Mouse (Mus musculus): ENCODE measurements around the gene Btg1.
A peak's percentile ranks its signal among the peaks of the same experiment; 100 is the strongest.

Btg1 gene

DNA sequence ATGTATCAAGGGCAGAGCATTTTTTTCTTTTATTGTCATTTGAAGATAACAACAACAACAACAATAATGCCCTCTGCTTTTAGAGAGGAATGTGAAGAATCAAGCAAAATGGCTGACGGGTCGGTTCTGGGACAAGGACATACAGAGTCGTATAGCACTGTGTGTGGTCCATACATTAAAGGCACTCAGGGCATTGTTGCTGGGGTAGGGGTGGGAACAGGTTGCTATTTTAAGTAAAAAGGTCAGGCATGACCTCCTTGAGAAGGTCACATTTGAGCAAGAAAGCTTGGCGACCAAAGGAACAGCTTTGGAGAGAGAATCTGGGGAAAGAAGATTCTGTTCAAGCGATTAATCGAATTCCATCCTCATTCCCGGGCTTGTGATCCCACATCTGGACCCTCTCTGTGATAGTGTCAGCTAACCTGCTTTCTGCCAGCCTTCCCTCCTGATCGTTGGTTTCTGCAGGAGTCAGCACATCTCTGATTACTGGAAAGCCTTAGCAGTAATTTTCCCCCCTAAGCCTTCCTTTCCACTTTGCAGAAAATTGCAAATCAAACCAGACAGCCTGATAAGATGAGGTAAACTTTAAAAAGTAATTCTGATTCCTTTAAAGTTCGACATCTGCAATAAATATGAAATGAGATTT lies 14.4 kb downstream of the Btg1 start:
- DNase-seq (ENCODE audit: low spot score), result no peak

DNA sequence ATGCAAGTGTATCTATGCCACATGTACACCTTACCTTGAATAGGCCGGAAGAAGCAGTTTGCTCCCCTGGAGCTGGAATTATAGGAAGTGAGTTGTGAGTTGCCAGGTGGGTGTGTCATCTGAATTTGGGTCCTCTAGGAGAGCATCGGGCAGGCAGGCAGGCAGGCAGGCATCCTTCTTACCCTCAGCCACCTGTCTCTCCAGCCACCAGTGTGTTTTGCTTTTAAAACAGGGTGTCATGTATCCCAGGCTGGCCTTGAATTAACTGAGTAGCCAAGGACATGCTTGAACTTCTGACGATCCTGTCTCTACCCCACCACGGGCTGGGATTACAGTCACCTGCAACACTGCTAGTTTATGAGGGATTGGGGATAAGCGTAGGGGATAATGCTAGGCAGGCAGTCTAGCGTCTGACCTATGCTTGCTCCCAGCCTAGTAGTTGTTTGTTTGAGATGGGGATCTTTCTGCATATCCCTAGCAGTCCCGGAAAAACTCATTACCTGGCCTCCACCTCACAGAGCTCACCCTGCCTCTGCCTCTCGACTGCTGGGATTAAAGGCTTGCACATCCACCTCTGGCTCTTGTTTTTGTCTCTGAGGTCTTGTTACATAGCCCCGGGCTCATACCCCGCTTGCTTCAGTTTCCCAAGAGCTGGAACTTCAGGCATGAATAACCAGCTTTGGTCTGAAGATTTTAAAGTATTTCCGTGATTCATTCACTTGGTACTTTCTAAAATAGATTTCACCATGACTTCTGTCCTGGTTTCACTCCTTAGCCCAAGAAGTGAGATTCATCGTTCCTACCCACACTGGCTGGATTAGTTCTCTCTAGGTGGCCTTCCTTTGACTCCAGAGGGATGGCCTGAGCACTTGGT lies 15.7 kb downstream of the Btg1 start:
- DNase-seq (ENCODE audit: low spot score), result peak; percentile 58

GRCm38 (mm10) chr10:96633145-96633516 lies 16.3 kb downstream of the Btg1 start:
- no peak for DNase-seq (ENCODE audit: low spot score)

DNA sequence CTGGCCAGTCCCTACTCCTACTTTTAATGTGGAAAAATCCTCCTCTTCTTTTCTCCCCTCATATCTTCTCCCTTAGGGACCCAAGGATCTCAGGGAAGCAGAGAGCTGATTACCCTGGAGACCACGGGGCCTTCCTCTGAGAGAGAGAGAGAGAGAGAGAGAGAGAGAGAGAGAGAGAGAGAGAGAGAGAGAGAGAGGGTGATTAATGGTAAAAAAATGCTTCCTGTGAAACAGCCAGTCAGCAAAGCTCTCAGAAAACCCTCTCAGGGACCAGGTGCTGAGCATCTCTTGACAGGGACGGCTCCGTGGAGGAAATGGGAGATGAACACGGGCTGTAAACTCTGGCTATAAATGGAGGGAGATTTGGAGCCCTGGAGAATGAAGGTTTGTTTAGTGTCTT lies 18.7 kb downstream of the Btg1 start:
- DNase-seq (ENCODE audit: low spot score), result no peak

DNA sequence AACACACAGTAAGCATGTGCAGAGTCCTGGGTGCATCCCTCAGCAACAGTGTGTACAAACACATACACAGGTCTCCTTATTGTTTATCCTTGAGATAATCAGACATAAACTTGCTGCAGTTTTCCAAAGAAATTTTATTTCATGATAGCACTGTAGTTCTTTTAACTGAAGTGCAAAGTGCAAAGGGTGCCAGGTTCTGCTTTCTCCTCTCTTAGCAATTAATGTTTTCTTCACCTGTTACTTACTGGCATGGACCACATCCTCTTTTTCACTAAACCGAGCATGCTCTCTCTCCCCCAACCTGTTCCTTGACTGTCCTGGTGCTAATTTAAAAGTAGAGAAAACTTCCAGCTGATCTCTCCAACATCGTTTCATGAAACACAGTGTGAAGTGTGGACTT lies 21.7 kb downstream of the Btg1 start:
- DNase-seq (ENCODE audit: low spot score), result no peak

DNA sequence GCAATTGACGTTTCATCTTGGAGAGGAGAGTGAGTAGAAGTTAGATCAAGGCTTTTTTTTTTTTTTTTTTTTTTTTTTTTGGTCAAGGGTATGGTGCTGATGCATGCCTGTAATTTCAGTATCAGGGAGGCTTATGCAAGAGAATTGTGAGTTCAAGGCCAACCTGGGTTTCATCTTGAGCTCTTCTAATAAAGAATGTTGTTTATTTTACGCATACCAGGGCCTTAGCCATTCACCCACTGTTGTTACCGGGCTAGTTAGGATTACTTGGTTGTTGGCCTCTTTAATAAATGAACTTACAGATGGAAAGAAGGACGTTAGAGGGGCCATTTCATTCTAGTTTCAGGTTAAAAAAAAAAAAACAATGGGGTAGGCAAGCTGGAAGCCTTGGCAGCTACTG lies 25.2 kb downstream of the Btg1 start:
- no peak for DNase-seq (ENCODE audit: low spot score)

- peak; percentile 55 for DNase-seq (ENCODE audit: low spot score)
These were observed 25.9 kb downstream of the Btg1 start for GRCm38 (mm10) chr10:96642751-96643150.

GRCm38 (mm10) chr10:96645183-96645582 lies 28.4 kb downstream of the Btg1 start:
- DNase-seq (ENCODE audit: low spot score), result no peak

- peak; percentile 29 for DNase-seq (ENCODE audit: low spot score)
These were observed 29.4 kb downstream of the Btg1 start for GRCm38 (mm10) chr10:96646024-96646866.

- no peak for DNase-seq (ENCODE audit: low spot score)
These were observed 30.2 kb downstream of the Btg1 start for GRCm38 (mm10) chr10:96646867-96647462.

- DNase-seq (ENCODE audit: low spot score), result peak; percentile 51
These were observed 31.4 kb downstream of the Btg1 start for GRCm38 (mm10) chr10:96648161-96648561.

DNA sequence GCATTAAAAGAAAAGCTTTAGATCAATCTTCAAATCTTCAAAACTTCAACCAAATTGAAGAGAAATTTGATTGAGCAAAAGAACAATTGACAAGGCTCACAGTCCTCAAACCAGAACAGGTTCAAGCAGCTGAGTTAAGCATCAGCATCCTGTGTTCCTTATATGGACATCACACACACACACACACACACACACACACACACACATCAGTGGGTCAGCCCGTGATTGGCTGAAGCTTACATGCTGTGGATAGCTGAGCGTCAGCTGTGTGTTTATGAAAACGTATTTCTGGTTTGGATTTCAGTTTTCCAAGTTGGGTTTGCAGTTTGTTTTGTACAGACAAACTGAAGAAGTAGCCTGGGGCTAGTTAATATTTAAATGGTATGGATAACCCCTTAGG lies 32.7 kb downstream of the Btg1 start:
- DNase-seq (ENCODE audit: low spot score), result no peak

DNA sequence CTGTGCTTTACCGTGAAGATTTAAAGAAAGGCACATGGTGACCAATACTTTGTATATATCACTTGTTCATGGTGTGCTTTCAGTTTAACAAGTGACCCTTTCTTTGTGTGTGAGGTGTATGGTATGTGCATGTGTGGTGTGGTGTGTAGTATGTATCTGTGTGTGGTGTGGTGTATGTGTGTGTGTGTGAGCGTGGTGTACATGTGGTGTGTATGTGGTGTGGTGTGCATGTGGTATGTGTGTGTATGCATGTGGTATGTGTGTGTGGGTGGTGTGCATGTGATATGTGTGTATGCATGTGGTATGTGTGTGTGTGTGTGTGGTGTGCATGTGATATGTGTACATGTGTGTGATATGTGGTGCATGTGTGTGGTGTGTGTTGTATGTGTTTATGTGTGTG lies 35.6 kb downstream of the Btg1 start:
- no peak for DNase-seq (ENCODE audit: low spot score)

DNA sequence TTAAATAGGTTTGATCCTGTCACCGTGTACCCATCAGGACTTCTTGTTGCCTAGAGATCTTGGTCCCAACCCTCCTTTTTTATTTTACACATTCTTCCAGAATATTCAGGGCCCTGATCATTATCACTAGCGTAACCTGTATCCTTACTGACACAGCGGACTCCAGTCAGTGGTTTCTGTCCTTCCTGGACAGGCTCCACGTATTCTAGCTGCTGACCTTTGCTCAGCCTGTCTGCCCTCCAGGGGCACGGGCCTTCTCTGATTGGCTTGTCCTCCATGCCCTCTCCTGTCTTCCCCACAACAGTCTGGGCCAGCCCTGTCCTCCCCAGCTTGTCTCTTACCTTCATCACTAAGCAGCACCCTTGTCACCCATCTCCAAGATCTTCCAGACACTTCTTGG lies 36.2 kb downstream of the Btg1 start:
- no peak for DNase-seq (ENCODE audit: low spot score)

GRCm38 (mm10) chr10:96654079-96654478 lies 37.3 kb downstream of the Btg1 start:
- no peak for DNase-seq (ENCODE audit: low spot score)

DNA sequence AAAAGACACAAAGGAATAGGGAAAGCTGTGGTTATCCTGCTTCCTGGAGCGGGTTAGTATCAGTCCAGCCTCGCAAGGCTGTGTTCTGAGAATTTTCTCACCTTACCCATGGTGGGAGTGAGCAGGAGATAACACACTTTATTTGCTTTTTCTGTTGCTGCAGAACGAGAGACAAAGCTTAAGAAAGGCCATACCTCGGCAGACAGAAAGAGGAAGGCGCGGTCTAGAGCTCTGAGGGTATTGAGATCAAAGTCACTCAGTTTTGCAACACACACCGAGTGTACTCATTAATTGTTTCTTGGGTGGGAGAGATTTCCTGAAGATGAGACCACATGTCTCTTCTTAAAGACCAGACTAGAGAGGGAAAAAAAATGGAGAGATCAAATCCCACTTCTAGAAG lies 37.8 kb downstream of the Btg1 start:
- no peak for DNase-seq (ENCODE audit: low spot score)

GRCm38 (mm10) chr10:96655066-96655465 lies 38.3 kb downstream of the Btg1 start:
- DNase-seq (ENCODE audit: low spot score), result no peak

DNA sequence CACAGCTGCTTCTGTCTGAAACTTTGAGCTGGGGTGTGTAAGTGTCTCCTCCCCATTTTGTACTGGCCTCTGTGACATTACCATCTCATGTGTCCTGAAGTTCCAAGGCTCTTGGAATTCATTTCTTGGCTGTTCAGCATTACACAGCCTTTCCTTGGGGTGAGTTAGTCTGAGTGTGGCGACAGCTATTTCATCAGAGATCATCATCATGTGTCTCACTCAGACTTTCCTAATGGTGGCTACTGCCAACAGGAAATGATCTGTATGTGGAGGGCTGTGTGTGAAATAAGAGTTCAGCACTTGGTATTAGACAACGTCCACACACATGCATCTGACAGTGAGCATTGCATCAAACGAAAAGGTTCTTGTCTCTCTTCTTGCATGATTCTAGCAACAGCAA lies 39.4 kb downstream of the Btg1 start:
- peak; percentile 60 for DNase-seq (ENCODE audit: low spot score)

GRCm38 (mm10) chr10:96658906-96659305 lies 42.1 kb downstream of the Btg1 start:
- DNase-seq (ENCODE audit: low spot score), result no peak

GRCm38 (mm10) chr10:96660280-96660985 lies 43.6 kb downstream of the Btg1 start:
- DNase-seq (ENCODE audit: low spot score), result no peak

DNA sequence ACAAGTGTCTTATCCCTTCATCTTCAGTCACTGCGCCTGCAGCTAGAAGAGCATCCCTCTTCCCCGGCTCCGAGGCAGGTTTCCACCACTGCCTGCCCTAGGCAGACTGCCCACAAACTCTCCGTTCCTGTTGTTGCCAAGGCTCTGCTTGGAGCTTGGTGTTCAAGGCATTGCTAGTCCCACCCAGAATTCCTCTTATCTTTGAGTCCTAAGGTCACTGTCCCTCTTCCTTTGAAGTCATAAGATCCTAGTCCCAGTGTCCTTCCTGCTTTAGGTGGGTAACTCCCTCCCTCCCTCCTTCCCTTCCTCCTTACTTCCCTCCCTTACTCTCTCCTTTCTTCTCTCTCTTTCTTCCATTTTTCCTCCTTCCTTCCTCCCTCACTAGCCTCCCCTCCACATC lies 46.2 kb downstream of the Btg1 start:
- no peak for DNase-seq (ENCODE audit: low spot score)

All from adipocyte (in vitro differentiated cells).